ENCODE assay signal across 22 mouse cellular contexts in genomic region chr4:114492157-114492556, GRCm38 (mm10).
"Had no signal": no experiment of that assay in that cellular context is flagged by ENCODE, and none has a peak within 500 bp of the region (broad histone marks: within the 10 kb centered on the region; RNA-seq: fewer than 3 reads in every experiment).

No protein-coding gene starts in this region.

- H3K27ac ChIP-seq: lung, embryonic 15.5 days; macrophage; midbrain, embryonic 10.5 days; midbrain, embryonic 12.5 days; neural tube, embryonic 13.5 days; neural tube, embryonic 15.5 days had no signal

- H3K9me3 ChIP-seq: lung, embryonic 15.5 days; midbrain, embryonic 10.5 days; midbrain, embryonic 12.5 days; neural tube, embryonic 13.5 days; neural tube, embryonic 15.5 days had no signal

- H3K9ac ChIP-seq: lung, embryonic 15.5 days; midbrain, embryonic 12.5 days; neural tube, embryonic 13.5 days; neural tube, embryonic 15.5 days had no signal

- ATAC-seq: lung, postnatal 0 days; midbrain, embryonic 16.5 days had no signal

- H3K4me2 ChIP-seq: lung, embryonic 15.5 days; midbrain, embryonic 12.5 days; neural tube, embryonic 13.5 days; neural tube, embryonic 15.5 days had no signal

- H3K27me3 ChIP-seq: lung, embryonic 15.5 days; megakaryocyte, embryonic 14.5 days; midbrain, embryonic 12.5 days; neural tube, embryonic 13.5 days; neural tube, embryonic 15.5 days had no signal

- DNase-seq: lung, adult 2 months; lung, postnatal 14 days; lung, postnatal 36 days; midbrain, embryonic 14.5 days; retina, postnatal 1 day; right cerebral cortex, adult 18-20 months; right cerebral cortex, postnatal 25 days; right cerebral cortex, postnatal 4 days; spleen, adult 18-20 months; thymus, adult 18-20 months; thymus, postnatal 14 days; thymus, postnatal 36 days had no signal

- H3K36me3 ChIP-seq: lung, embryonic 15.5 days; midbrain, embryonic 10.5 days; midbrain, embryonic 12.5 days; neural tube, embryonic 13.5 days; neural tube, embryonic 15.5 days had no signal

- H3K4me1 ChIP-seq: megakaryocyte, embryonic 14.5 days had no signal

- H3K4me3 ChIP-seq: lung, embryonic 15.5 days; megakaryocyte, embryonic 14.5 days; midbrain, embryonic 10.5 days; midbrain, embryonic 12.5 days; myocyte; neural tube, embryonic 13.5 days; neural tube, embryonic 15.5 days had no signal
